Mouse (Mus musculus): ENCODE data around the gene Mrpl34.

Mrpl34 gene

GRCm38 (mm10) chr8:71469411-71469810 is 4.7 kb downstream of the Mrpl34 start:
- DNase-seq (ENCODE audit: low spot score in 2 of 2) = peak in 1 of 2 experiments; percentile 29

GRCm38 (mm10) chr8:71470146-71470912 is 5.6 kb downstream of the Mrpl34 start:
- no peak for DNase-seq (ENCODE audit: low spot score in 2 of 2)

- DNase-seq (ENCODE audit: low spot score in 2 of 2) = no peak
These were observed 6.1 kb downstream of the Mrpl34 start for GRCm38 (mm10) chr8:71470913-71471255.

GRCm38 (mm10) chr8:71471861-71472260 is 7.1 kb downstream of the Mrpl34 start:
- DNase-seq (ENCODE audit: low spot score in 2 of 2) = no peak

- DNase-seq (ENCODE audit: low spot score in 2 of 2) = no peak
These were observed 8.0 kb downstream of the Mrpl34 start for GRCm38 (mm10) chr8:71472601-71473386.

GRCm38 (mm10) chr8:71474344-71474743 is 9.6 kb downstream of the Mrpl34 start:
- DNase-seq (ENCODE audit: low spot score in 2 of 2) = no peak

GRCm38 (mm10) chr8:71474785-71475701 is 10.3 kb downstream of the Mrpl34 start:
- DNase-seq (ENCODE audit: low spot score in 2 of 2) = no peak

GRCm38 (mm10) chr8:71475702-71476075 is 10.9 kb downstream of the Mrpl34 start:
- DNase-seq (ENCODE audit: low spot score in 2 of 2) = no peak

GRCm38 (mm10) chr8:71476099-71476940 is 11.6 kb downstream of the Mrpl34 start:
- DNase-seq (ENCODE audit: low spot score in 2 of 2) = peak; percentile 65 to 80

GRCm38 (mm10) chr8:71477196-71477845 is 12.6 kb downstream of the Mrpl34 start:
- no peak for DNase-seq (ENCODE audit: low spot score in 2 of 2)

- no peak for DNase-seq (ENCODE audit: low spot score in 2 of 2)
These were observed 14.2 kb downstream of the Mrpl34 start for GRCm38 (mm10) chr8:71478943-71479342.

- DNase-seq (ENCODE audit: low spot score in 2 of 2) = no peak
These were observed 19.2 kb downstream of the Mrpl34 start for GRCm38 (mm10) chr8:71483932-71484331.

- no peak for DNase-seq (ENCODE audit: low spot score in 2 of 2)
These were observed 20.0 kb downstream of the Mrpl34 start for GRCm38 (mm10) chr8:71484736-71485135.

- peak; percentile 75 to 76 for DNase-seq (ENCODE audit: low spot score in 2 of 2)
These were observed 20.7 kb downstream of the Mrpl34 start, which contains the start of gene Ano8 for GRCm38 (mm10) chr8:71485142-71486135. Gene Ano8 (minus strand): TSS chr8:71485963.

- DNase-seq (ENCODE audit: low spot score in 2 of 2) = no peak
These were observed 21.4 kb downstream of the Mrpl34 start for GRCm38 (mm10) chr8:71486136-71486529.

- peak; percentile 75 to 79 for DNase-seq (ENCODE audit: low spot score in 2 of 2)
These were observed 23.1 kb downstream of the Mrpl34 start, which contains the start of gene Gtpbp3 for GRCm38 (mm10) chr8:71487691-71488445. Gene Gtpbp3 (plus strand): TSS chr8:71488103.

GRCm38 (mm10) chr8:71488454-71488853 is 23.7 kb downstream of the Mrpl34 start:
- DNase-seq (ENCODE audit: low spot score in 2 of 2) = peak; percentile 76 to 85

GRCm38 (mm10) chr8:71495039-71495438 is 30.3 kb downstream of the Mrpl34 start:
- peak; percentile 68 to 69 for DNase-seq (ENCODE audit: low spot score in 2 of 2)

All from urinary bladder, adult 18-20 months (tissue).